Mouse (Mus musculus) myocyte (in vitro differentiated cells): ENCODE data around the gene Oasl1. TPM values are rescaled to one million over a fixed set of nuclear protein-coding genes. Genes with fewer than 3 reads are reported as not detected.
"Not testable (repeated sequence)": the region's sequence is repeated elsewhere in the genome, so short reads cannot be mapped to it uniquely, and the experiment has no call there.

ENCODE experiments used
- H3K27me3 ChIP-seq: one replicate; pipeline ENCODE4 v1.6.1; 2011; ENCODE audit not compliant: control insufficient read depth, insufficient read depth, insufficient read length
- H3K36me3 ChIP-seq: one replicate; pipeline ENCODE4 v1.6.1; 2011; ENCODE audit not compliant: control insufficient read depth, insufficient read depth
- H3K4me2 ChIP-seq: one replicate; pipeline ENCODE4 v1.6.1; 2011; ENCODE audit warnings: low read depth, control low read depth
- H3K4me3 ChIP-seq: one replicate; pipeline ENCODE4 v1.5.1; 2011; ENCODE audit warnings: mild to moderate bottlenecking, control low read depth, moderate library complexity
- H3K79me2 ChIP-seq: one replicate; pipeline ENCODE4 v1.6.1; 2011; ENCODE audit not compliant: control insufficient read depth, insufficient read depth
- H3ac ChIP-seq: one replicate; pipeline ENCODE4 v1.6.1; 2011; ENCODE audit not compliant: control insufficient read depth, insufficient read length
- CEBPB ChIP-seq: IDR thresholded peaks from 2 replicates; pipeline ENCODE4 v1.6.1; 2011; ENCODE audit warnings: mild to moderate bottlenecking, moderate library complexity; ENCODE audit not compliant: poor library complexity, insufficient read depth, severe bottlenecking
- E2F4 ChIP-seq: IDR thresholded peaks from one replicate; pipeline ENCODE4 v1.6.1; 2011; ENCODE audit warnings: mild to moderate bottlenecking, control low read depth, moderate library complexity; ENCODE audit not compliant: insufficient read depth
- MAX ChIP-seq: IDR thresholded peaks from one replicate; pipeline ENCODE4 v1.6.1; 2011; ENCODE audit warnings: low read depth, mild to moderate bottlenecking, control low read depth
- MYOD1 ChIP-seq, 3 experiments: IDR thresholded peaks; one replicate each; pipeline ENCODE4 v1.6.1; 2011; ENCODE audit warnings: control low read depth in 2 of 3, low read depth in 2 of 3, mild to moderate bottlenecking in 2 of 3, moderate library complexity in 1 of 3; ENCODE audit not compliant: insufficient read length in 2 of 3, control insufficient read depth in 1 of 3
- MYOG ChIP-seq, 3 experiments: IDR thresholded peaks; one replicate each; pipeline ENCODE4 v1.6.1; 2011; ENCODE audit warnings: control low read depth in 2 of 3, low read depth in 2 of 3, mild to moderate bottlenecking in 2 of 3; ENCODE audit not compliant: insufficient read length in 2 of 3, control insufficient read depth in 1 of 3, insufficient read depth in 1 of 3
- POLR2A ChIP-seq: IDR thresholded peaks from one replicate; pipeline ENCODE4 v1.6.1; 2011; ENCODE audit warnings: low read depth, mild to moderate bottlenecking, control low read depth, moderate library complexity; ENCODE audit not compliant: insufficient read length
- POLR2AphosphoS2 ChIP-seq: IDR thresholded peaks from one replicate; pipeline ENCODE4 v1.6.1; 2011; ENCODE audit warnings: low read depth, control low read depth; ENCODE audit not compliant: insufficient read length
- REST ChIP-seq: IDR thresholded peaks from one replicate; pipeline ENCODE4 v1.6.1; 2011; ENCODE audit warnings: mild to moderate bottlenecking, control low read depth, moderate library complexity; ENCODE audit not compliant: insufficient read depth, insufficient read length
- SRF ChIP-seq: IDR thresholded peaks from one replicate; pipeline ENCODE4 v1.6.1; 2011; ENCODE audit warnings: low read depth; ENCODE audit not compliant: control insufficient read depth, insufficient read length
- TCF12 ChIP-seq: IDR thresholded peaks from one replicate; pipeline ENCODE4 v1.6.1; 2011; ENCODE audit warnings: mild to moderate bottlenecking, control low read depth; ENCODE audit not compliant: poor library complexity, insufficient read depth, severe bottlenecking
- TCF3 ChIP-seq: IDR thresholded peaks from one replicate; pipeline ENCODE4 v1.6.1; 2011; ENCODE audit warnings: low read depth, control low read depth; ENCODE audit not compliant: insufficient read length
- USF1 ChIP-seq: IDR thresholded peaks from one replicate; pipeline ENCODE4 v1.6.1; 2011; ENCODE audit warnings: low read depth, mild to moderate bottlenecking, control low read depth, moderate library complexity
- polyA plus RNA-seq: library from polyadenylated mRNA; unstranded; fragments of >200 nt; fragmentation: generic; extraction: Trizol; gene quantifications from one replicate; pipeline ENCODE4 v1.2.1, GENCODE M21; 2012; ENCODE audit warnings: missing spikeins

The Oasl1 gene
- polyA plus RNA-seq, 1 experiment: 0.56 TPM

- TF ChIP-seq TCF12 (no peak), MYOG (IDR thresholded peaks at IDR 0.05; ENCODE audit: control insufficient read depth in 1 of 3, insufficient read depth in 1 of 3, insufficient read length in 2 of 3, low read depth in 2 of 3) (no peak), USF1 (no peak), POLR2AphosphoS2 (no peak), TCF3 (no peak), REST (no peak), POLR2A (no peak), CEBPB (no peak), E2F4 (no peak), MAX (no peak), SRF (no peak), MYOD1 (IDR thresholded peaks at IDR 0.05; ENCODE audit: control insufficient read depth in 1 of 3, insufficient read length in 2 of 3, low read depth in 2 of 3) (no peak)
- no peak overlapping the region for H3K4me2 ChIP-seq
- no peak overlapping the region for H3ac ChIP-seq
- H3K36me3 ChIP-seq: no peaks in the 10 kb centered on the region
- H3K79me2 ChIP-seq: no peaks in the 10 kb centered on the region
- no peaks in the 10 kb centered on the region for H3K27me3 ChIP-seq
- H3K4me3 ChIP-seq: no peak overlapping the region
Observed at GRCm38 (mm10) chr5:114913686-114914085, 9.4 kb upstream of the Oasl1 start.

GRCm38 (mm10) chr5:114914855-114915254 lies 8.2 kb upstream of the Oasl1 start:
- Histone ChIP-seq H3K36me3 (no peaks in the 10 kb centered on the region), H3K79me2 (no peaks in the 10 kb centered on the region), H3K27me3 (no peaks in the 10 kb centered on the region), H3K4me3 (no peak overlapping the region), H3ac (no peak overlapping the region), H3K4me2 (no peak overlapping the region)
- TF ChIP-seq SRF (no peak), E2F4 (no peak), CEBPB (no peak), MYOD1 (IDR thresholded peaks at IDR 0.05; ENCODE audit: control insufficient read depth in 1 of 3, insufficient read length in 2 of 3, low read depth in 2 of 3) (peak in 2 of 3 experiments; percentile 33 to 72), TCF3 (no peak), POLR2A (no peak)

GRCm38 (mm10) chr5:114915854-114916253 lies 7.2 kb upstream of the Oasl1 start:
- H3K79me2 ChIP-seq: no peaks in the 10 kb centered on the region
- no peak for TF ChIP-seq REST
- no peak for TF ChIP-seq MYOD1 (IDR thresholded peaks at IDR 0.05; ENCODE audit: control insufficient read depth in 1 of 3, insufficient read length in 2 of 3, low read depth in 2 of 3)
- TF ChIP-seq TCF12: no peak
- TF ChIP-seq MYOG (IDR thresholded peaks at IDR 0.05; ENCODE audit: control insufficient read depth in 1 of 3, insufficient read depth in 1 of 3, insufficient read length in 2 of 3, low read depth in 2 of 3): no peak
- TF ChIP-seq TCF3: no peak
- no peak for TF ChIP-seq E2F4
- TF ChIP-seq POLR2AphosphoS2: no peak
- no peak for TF ChIP-seq MAX
- TF ChIP-seq SRF: no peak
- TF ChIP-seq USF1: no peak
- TF ChIP-seq CEBPB: no peak
- TF ChIP-seq POLR2A: no peak
- H3K4me2 ChIP-seq: no peak overlapping the region
- H3K36me3 ChIP-seq: no peaks in the 10 kb centered on the region
- no peak overlapping the region for H3ac ChIP-seq
- H3K27me3 ChIP-seq: no peaks in the 10 kb centered on the region
- H3K4me3 ChIP-seq: no peak overlapping the region

GRCm38 (mm10) chr5:114916777-114917176 lies 6.3 kb upstream of the Oasl1 start:
- TF ChIP-seq POLR2AphosphoS2 (no peak), E2F4 (no peak), MYOG (IDR thresholded peaks at IDR 0.05; ENCODE audit: control insufficient read depth in 1 of 3, insufficient read depth in 1 of 3, insufficient read length in 2 of 3, low read depth in 2 of 3) (no peak), SRF (no peak), REST (no peak), CEBPB (no peak), TCF12 (no peak), POLR2A (no peak), MYOD1 (IDR thresholded peaks at IDR 0.05; ENCODE audit: control insufficient read depth in 1 of 3, insufficient read length in 2 of 3, low read depth in 2 of 3) (no peak), MAX (no peak), USF1 (no peak), TCF3 (no peak)
- no peaks in the 10 kb centered on the region for H3K36me3 ChIP-seq

GRCm38 (mm10) chr5:114917357-114917756 lies 5.7 kb upstream of the Oasl1 start:
- H3K36me3 ChIP-seq, H3ac ChIP-seq, H3K27me3 ChIP-seq, H3K4me2 ChIP-seq, H3K79me2 ChIP-seq, H3K4me3 ChIP-seq: not testable (repeated sequence)
- peak in 2 of 3 experiments; percentile 57 to 66 for TF ChIP-seq MYOD1 (IDR thresholded peaks at IDR 0.05; ENCODE audit: control insufficient read depth in 1 of 3, insufficient read length in 2 of 3, low read depth in 2 of 3)

More at GRCm38 (mm10) chr5:114916777-114917176, 6.3 kb upstream of the Oasl1 start:
- no peak overlapping the region for H3K4me3 ChIP-seq
- no peaks in the 10 kb centered on the region for H3K79me2 ChIP-seq
- no peaks in the 10 kb centered on the region for H3K27me3 ChIP-seq
- no peak overlapping the region for H3K4me2 ChIP-seq
- no peak overlapping the region for H3ac ChIP-seq
